Mouse (Mus musculus) midbrain, embryonic 13.5 days (tissue): Measurements from ENCODE around the gene Rab30. TPM values are rescaled to one million over a fixed set of nuclear protein-coding genes. Genes with fewer than 3 reads are reported as not detected.
A peak's percentile ranks its signal among the peaks of the same experiment; 100 is the strongest.

Experiments
- ATAC-seq: fragments of 200-750 bp; cut with Nextera tagmentation; 2 replicates; pipeline ENCODE4 v1.8.0; 2017; ENCODE audit warnings: mild to moderate bottlenecking, moderate TSS enrichment, moderate library complexity
- H3K27ac ChIP-seq: fragments of 300-500 bp; sonication (generic); 2 replicates; pipeline ENCODE4 v1.5.1; 2015; ENCODE audit warnings: inconsistent platforms, mild to moderate bottlenecking, moderate library complexity
- H3K27me3 ChIP-seq: fragments of 300-500 bp; sonication (generic); 2 replicates; pipeline ENCODE4 v1.6.1; 2015; ENCODE audit warnings: mild to moderate bottlenecking, inconsistent platforms
- H3K36me3 ChIP-seq: fragments of 300-500 bp; sonication (generic); 2 replicates; pipeline ENCODE4 v1.6.1; 2015; ENCODE audit warnings: mild to moderate bottlenecking, inconsistent platforms
- H3K4me1 ChIP-seq: fragments of 300-500 bp; sonication (generic); replicated peaks from 2 replicates; pipeline ENCODE4 v1.6.1; 2015; ENCODE audit warnings: inconsistent platforms
- H3K4me2 ChIP-seq: fragments of 300-500 bp; sonication (generic); replicated peaks from 2 replicates; pipeline ENCODE4 v1.6.1; 2015; ENCODE audit warnings: moderate library complexity, mild to moderate bottlenecking, inconsistent platforms
- H3K4me3 ChIP-seq: fragments of 300-500 bp; sonication (generic); replicated peaks from 2 replicates; pipeline ENCODE4 v1.5.1; 2015; ENCODE audit warnings: mild to moderate bottlenecking, inconsistent platforms
- H3K9ac ChIP-seq: fragments of 300-500 bp; sonication (generic); replicated peaks from 2 replicates; pipeline ENCODE4 v1.6.1; 2015; ENCODE audit warnings: mild to moderate bottlenecking, inconsistent platforms
- H3K9me3 ChIP-seq: fragments of 300-500 bp; sonication (generic); 2 replicates; pipeline ENCODE4 v1.6.1; 2016; ENCODE audit warnings: mild to moderate bottlenecking, inconsistent platforms
- WGBS: fragments of 180-500 bp; shearing (Covaris S2); methylation state at CpG from one replicate; pipeline ENCODE4 v1.1.7; 2015; 5-methylcytosine and 5-hydroxymethylcytosine counted together
- polyA plus RNA-seq: library from polyadenylated mRNA; unstranded; fragments of >200 nt; fragmentation: Nextera tagmentation; extraction: Ambion mirVana; gene quantifications from 2 replicates; pipeline ENCODE4 v1.2.1, GENCODE M21; 2015

Rab30 gene
- polyA plus RNA-seq, 1 experiment from 2014 or later: 21.6 TPM

DNA sequence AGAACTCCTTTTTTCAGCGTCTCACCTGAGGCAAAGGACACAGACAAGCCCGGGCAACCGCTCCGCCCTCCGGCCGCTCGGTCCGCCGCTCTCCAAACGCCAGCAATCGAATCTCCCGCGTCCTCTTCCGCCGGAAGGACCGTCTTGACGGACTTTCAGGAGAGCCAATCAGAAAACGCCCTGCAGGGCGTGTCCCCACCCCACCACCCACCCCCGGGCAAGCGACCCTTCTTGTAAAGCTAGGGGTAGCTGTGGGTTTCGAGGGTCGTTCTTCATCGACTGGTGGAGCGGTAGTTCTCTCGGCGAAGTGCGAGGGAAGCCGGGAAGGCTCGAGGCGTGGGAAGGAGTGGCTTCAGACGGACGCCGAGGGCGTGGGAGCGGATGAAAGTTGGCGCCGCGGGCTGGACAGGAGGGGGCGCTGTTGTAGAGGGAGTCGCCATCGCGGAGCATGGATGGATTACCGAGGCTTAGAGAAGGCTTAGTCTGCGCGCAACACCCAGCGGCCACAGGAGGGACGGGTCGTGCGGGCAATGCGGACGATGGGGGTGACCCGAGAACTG is 132.8 kb downstream of the Rab30 start, which contains the start of the genes Ddias and Prcp:
Gene Ddias, minus strand, starts transcription at position 132 of the 560 bp plus-strand sequence.
Gene Prcp, plus strand, starts transcription at position 355 of the 560 bp plus-strand sequence.
- peak within 1 kb of the TSS; percentile 70 for H3K4me2 ChIP-seq
- H3K27me3 ChIP-seq: no peaks in the 10 kb centered on the region
- under 1% methylated on average over 53 of the region's 53 CpGs for WGBS
- H3K9ac ChIP-seq: peak within 1 kb of the TSS; percentile 84
- peaks cover 25% of the 10 kb centered on the region for H3K4me1 ChIP-seq
- peak; percentile 94 for ATAC-seq
- no peaks in the 10 kb centered on the region for H3K36me3 ChIP-seq
- H3K9me3 ChIP-seq: no peaks in the 10 kb centered on the region
- peak within 1 kb of the TSS; percentile 53 for H3K4me3 ChIP-seq
- H3K27ac ChIP-seq: peak within 1 kb of the TSS; percentile 98

- WGBS: under 1% methylated on average over 26 of the region's 29 CpGs
- Histone ChIP-seq H3K9ac (peak overlapping the region; percentile 84), H3K4me3 (peak overlapping the region; percentile 53), H3K9me3 (no peaks in the 10 kb centered on the region), H3K4me2 (peak overlapping the region; percentile 70), H3K27me3 (no peaks in the 10 kb centered on the region), H3K4me1 (peaks cover 25% of the 10 kb centered on the region), H3K27ac (peak overlapping the region; percentile 98), H3K36me3 (no peaks in the 10 kb centered on the region)
- peak; percentile 92 for ATAC-seq
These were observed 133.5 kb downstream of the Rab30 start for GRCm38 (mm10) chr7:92874761-92875408.

- no peak overlapping the region for H3K9ac ChIP-seq
- peak overlapping the region; percentile 70 for H3K4me2 ChIP-seq
- peak overlapping the region; percentile 53 for H3K4me3 ChIP-seq
- no peak overlapping the region for H3K27ac ChIP-seq
- H3K4me1 ChIP-seq: peaks cover 25% of the 10 kb centered on the region
- H3K9me3 ChIP-seq: no peaks in the 10 kb centered on the region
- no peaks in the 10 kb centered on the region for H3K36me3 ChIP-seq
- no peak for ATAC-seq
- no peaks in the 10 kb centered on the region for H3K27me3 ChIP-seq
- 51% methylated on average over 3 of the region's 3 CpGs for WGBS
These were observed 134.7 kb downstream of the Rab30 start for GRCm38 (mm10) chr7:92876066-92876465.

DNA sequence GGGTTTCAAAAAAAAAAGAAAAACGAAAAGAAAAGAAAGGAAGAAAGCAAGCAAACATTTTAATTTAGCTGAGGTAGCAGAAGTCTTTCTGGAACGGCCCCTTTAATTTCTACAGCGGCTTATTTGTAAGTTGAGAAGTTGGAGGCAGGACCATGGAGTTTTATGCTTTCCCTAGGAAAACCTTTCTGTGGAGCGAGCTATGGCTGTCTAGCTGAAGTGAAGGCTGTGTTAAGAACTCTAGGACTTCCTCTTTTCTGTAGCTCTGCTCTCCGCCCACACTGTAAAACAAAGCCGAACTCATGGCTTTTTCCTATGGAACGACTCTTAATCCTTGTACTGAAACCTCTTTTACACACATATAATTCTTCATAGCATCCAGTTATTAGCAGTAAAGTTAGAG is 135.1 kb downstream of the Rab30 start:
- Histone ChIP-seq H3K27ac (no peak overlapping the region), H3K36me3 (no peaks in the 10 kb centered on the region), H3K9ac (no peak overlapping the region), H3K4me1 (peaks cover 25% of the 10 kb centered on the region), H3K4me2 (peak overlapping the region; percentile 70), H3K4me3 (0 out of 2 replicates have a peak overlapping the region, but pooled peaks have one; percentile 4), H3K9me3 (no peaks in the 10 kb centered on the region), H3K27me3 (no peaks in the 10 kb centered on the region)
- WGBS: 68% methylated on average over 7 of the region's 7 CpGs
- no peak for ATAC-seq

GRCm38 (mm10) chr7:92878575-92879285 is 137.3 kb downstream of the Rab30 start:
- H3K9ac ChIP-seq: no peak overlapping the region
- H3K4me3 ChIP-seq: no peak overlapping the region
- no peak for ATAC-seq
- WGBS: 88% methylated on average over 7 of the region's 7 CpGs
- H3K9me3 ChIP-seq: no peaks in the 10 kb centered on the region
- H3K36me3 ChIP-seq: no peaks in the 10 kb centered on the region
- H3K4me1 ChIP-seq: peaks cover 18% of the 10 kb centered on the region
- H3K27ac ChIP-seq: no peak overlapping the region
- no peaks in the 10 kb centered on the region for H3K27me3 ChIP-seq
- no peak overlapping the region for H3K4me2 ChIP-seq

DNA sequence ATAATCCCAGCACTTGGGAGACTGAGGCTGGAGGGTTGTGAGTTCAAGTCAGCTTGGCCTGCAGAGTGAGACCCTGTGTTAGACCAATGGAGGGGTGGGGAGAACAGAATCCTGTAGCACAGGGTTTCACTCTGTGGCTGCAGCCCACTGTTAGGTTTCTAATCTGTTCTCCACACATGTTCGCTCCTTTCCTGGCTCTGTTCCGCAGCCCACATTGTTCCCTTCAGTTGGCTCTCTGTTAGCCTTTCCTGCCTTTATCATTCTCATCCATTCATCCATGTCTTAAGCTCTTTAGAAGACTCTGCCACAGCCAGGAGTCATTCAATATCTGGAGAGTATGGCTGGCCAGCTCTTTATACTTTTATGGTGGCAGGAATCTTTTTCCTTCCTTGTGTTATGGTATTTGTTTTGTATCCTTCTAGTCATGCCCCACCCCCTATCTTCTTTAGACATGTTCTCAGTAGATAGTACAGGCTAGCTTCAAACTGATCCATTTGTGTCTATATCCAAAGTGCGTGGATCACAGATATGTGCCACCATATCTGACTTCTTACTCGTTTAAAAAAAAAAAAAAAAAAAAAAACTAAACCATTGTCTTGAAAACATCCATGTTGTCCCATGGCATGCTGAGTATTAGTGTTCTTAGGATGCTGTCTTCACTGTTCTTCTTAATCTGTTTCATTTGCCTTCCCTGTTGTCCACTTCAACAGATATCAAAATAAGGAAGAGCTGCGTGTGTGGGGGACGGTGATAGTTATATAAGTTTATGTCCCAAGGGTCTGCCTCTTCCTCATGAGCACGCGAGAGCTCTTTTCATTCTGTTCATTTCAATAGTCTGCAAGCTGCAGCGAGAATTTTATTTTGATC is 142.7 kb downstream of the Rab30 start:
- no peak overlapping the region for H3K4me2 ChIP-seq
- WGBS: 79% methylated on average over 9 of the region's 9 CpGs
- H3K27me3 ChIP-seq: no peaks in the 10 kb centered on the region
- no peak overlapping the region for H3K9ac ChIP-seq
- ATAC-seq: no peak
- H3K27ac ChIP-seq: no peak overlapping the region
- no peaks in the 10 kb centered on the region for H3K9me3 ChIP-seq
- H3K4me3 ChIP-seq: no peak overlapping the region
- no peaks in the 10 kb centered on the region for H3K4me1 ChIP-seq
- H3K36me3 ChIP-seq: no peaks in the 10 kb centered on the region

DNA sequence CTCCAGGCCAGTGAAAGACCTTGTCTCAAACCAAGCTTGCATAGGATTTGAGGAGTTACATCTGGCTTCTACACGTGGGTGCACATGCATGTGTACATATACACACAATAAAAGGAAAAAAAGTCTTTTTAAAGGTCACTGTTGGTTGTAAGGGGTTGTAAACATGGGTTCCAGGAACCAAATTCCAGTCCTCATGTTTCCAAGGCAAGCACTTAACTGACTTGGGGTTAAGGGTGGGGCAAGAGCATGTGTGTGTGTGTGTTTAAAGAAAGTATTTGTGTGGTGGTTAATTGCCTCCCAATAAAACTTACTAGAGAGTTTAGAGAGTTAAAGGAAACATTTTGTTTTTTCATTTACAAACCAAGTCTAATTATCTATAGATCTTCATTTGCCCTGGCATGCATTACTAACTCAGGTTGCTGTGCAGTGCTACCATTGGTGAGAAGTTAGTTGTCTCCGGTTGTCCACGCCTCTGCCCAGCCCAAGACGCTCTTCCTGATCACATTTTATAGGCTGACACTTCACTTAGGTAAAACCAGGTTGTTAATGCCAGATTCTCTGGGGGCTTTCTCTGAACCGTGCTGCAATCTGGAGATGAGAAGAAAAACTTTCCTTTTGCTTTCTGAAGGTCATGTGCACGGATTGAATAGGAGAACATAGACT is 143.7 kb downstream of the Rab30 start:
- H3K4me2 ChIP-seq: no peak overlapping the region
- no peaks in the 10 kb centered on the region for H3K9me3 ChIP-seq
- H3K36me3 ChIP-seq: no peaks in the 10 kb centered on the region
- no peak overlapping the region for H3K27ac ChIP-seq
- 90% methylated on average over 6 of the region's 6 CpGs for WGBS
- no peaks in the 10 kb centered on the region for H3K27me3 ChIP-seq
- H3K9ac ChIP-seq: no peak overlapping the region
- no peak overlapping the region for H3K4me3 ChIP-seq
- H3K4me1 ChIP-seq: no peaks in the 10 kb centered on the region
- ATAC-seq: no peak

DNA sequence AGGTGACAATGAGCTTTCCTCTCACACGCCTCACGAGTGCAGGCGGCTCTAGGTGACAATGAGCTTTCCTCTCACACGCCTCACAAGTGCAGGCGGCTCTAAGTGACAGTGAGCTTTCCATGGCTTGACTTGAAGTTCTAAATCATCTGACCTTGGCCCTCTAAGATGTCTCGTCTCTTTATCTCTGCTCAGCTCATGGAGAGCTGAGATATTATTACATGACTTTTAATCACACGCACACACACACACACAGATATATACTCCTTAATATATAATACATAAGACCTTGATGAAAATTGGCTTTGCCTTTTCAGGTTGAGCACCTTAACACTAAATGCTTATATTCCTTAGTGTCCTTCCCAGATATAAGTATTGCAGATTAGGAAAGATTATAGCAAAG is 145.4 kb downstream of the Rab30 start:
- no peak for ATAC-seq
- Histone ChIP-seq H3K4me3 (no peak overlapping the region), H3K4me1 (no peaks in the 10 kb centered on the region), H3K27ac (no peak overlapping the region), H3K36me3 (no peaks in the 10 kb centered on the region), H3K27me3 (no peaks in the 10 kb centered on the region), H3K9ac (no peak overlapping the region), H3K4me2 (no peak overlapping the region), H3K9me3 (no peaks in the 10 kb centered on the region)
- WGBS: 89% methylated on average over 7 of the region's 7 CpGs

DNA sequence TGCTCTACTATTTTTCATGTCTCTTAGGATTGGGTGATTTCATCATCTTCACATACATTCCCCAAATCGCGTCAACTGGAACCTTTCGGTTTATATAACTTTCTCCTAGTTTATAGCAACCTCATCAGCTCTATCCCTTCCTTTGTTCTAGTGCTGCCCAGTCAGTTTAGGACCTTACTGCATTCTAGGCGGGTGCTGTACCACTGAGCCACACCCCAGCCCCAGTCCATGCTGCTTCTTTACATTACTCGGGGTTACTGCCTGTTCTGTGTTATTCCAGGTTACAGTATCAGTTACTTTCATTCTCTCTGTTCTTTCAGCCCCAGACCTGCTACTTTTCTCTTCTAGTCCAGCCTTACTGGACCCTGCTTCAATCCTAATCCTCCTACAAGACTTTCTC is 145.8 kb downstream of the Rab30 start:
- Histone ChIP-seq H3K4me2 (no peak overlapping the region), H3K9me3 (no peaks in the 10 kb centered on the region), H3K36me3 (no peaks in the 10 kb centered on the region), H3K9ac (no peak overlapping the region), H3K27ac (no peak overlapping the region), H3K4me3 (no peak overlapping the region), H3K27me3 (no peaks in the 10 kb centered on the region), H3K4me1 (no peaks in the 10 kb centered on the region)
- ATAC-seq: no peak
- WGBS: 91% methylated on average over 5 of the region's 5 CpGs

GRCm38 (mm10) chr7:92890211-92890610 is 148.8 kb downstream of the Rab30 start:
- 85% methylated on average over 1 of the region's 1 CpGs for WGBS
- no peak for ATAC-seq
- H3K4me2 ChIP-seq: no peak overlapping the region
- no peak overlapping the region for H3K4me3 ChIP-seq
- no peaks in the 10 kb centered on the region for H3K36me3 ChIP-seq
- no peak overlapping the region for H3K27ac ChIP-seq
- no peaks in the 10 kb centered on the region for H3K4me1 ChIP-seq
- no peaks in the 10 kb centered on the region for H3K9me3 ChIP-seq
- H3K27me3 ChIP-seq: no peaks in the 10 kb centered on the region
- H3K9ac ChIP-seq: no peak overlapping the region

GRCm38 (mm10) chr7:92890618-92891230 is 149.3 kb downstream of the Rab30 start:
- WGBS: 72% methylated on average over 4 of the region's 4 CpGs
- Histone ChIP-seq H3K27ac (no peak overlapping the region), H3K4me3 (no peak overlapping the region), H3K9me3 (no peaks in the 10 kb centered on the region), H3K36me3 (no peaks in the 10 kb centered on the region), H3K27me3 (no peaks in the 10 kb centered on the region), H3K9ac (no peak overlapping the region), H3K4me1 (no peaks in the 10 kb centered on the region), H3K4me2 (no peak overlapping the region)
- ATAC-seq: no peak
